Mouse (Mus musculus) regulatory T cell (primary cell): Measurements from ENCODE around the gene Slc4a10.

Source experiments
- in situ Hi-C: fragments of 300-600 bp; cut with MboI, MseI; formaldehyde crosslinking; loops from one replicate; pipeline ENCODE4 v1.15.1; 2025; ENCODE audit warnings: high pct_unique_total_duplicates

Gene Slc4a10

GRCm38 (mm10) chr2:62346771-62347170 is 300.5 kb downstream of the Slc4a10 start:
- in situ Hi-C loops = no loop called here

- in situ Hi-C loops = no loop called here
Measured at GRCm38 (mm10) chr2:62347762-62348161, 301.5 kb downstream of the Slc4a10 start.

- in situ Hi-C loops = no loop called here
Measured at GRCm38 (mm10) chr2:62352035-62352434, 305.8 kb downstream of the Slc4a10 start.

GRCm38 (mm10) chr2:62355766-62356165 is 309.5 kb downstream of the Slc4a10 start:
- in situ Hi-C loops = no loop called here

GRCm38 (mm10) chr2:62356606-62357005 is 310.3 kb downstream of the Slc4a10 start:
- in situ Hi-C loops = no loop called here

- in situ Hi-C loops = no loop called here
Measured at GRCm38 (mm10) chr2:62357259-62357658, 311.0 kb downstream of the Slc4a10 start.

- in situ Hi-C loops = loop anchor here (10.0 kb wide), 1 partner anchor 1566 kb away; no protein-coding TSS in a partner anchor
Measured at GRCm38 (mm10) chr2:62360872-62361271, 314.6 kb downstream of the Slc4a10 start.

GRCm38 (mm10) chr2:62361514-62361913 is 315.3 kb downstream of the Slc4a10 start:
- in situ Hi-C loops = loop anchor here (10.0 kb wide), 1 partner anchor 1567 kb away; no protein-coding TSS in a partner anchor

- in situ Hi-C loops = loop anchor here (10.0 kb wide), 1 partner anchor 1567 kb away; no protein-coding TSS in a partner anchor
Measured at GRCm38 (mm10) chr2:62362211-62362610, 315.9 kb downstream of the Slc4a10 start.

GRCm38 (mm10) chr2:62363606-62364005 is 317.3 kb downstream of the Slc4a10 start:
- in situ Hi-C loops = loop anchor here (10.0 kb wide), 1 partner anchor 1569 kb away; no protein-coding TSS in a partner anchor

GRCm38 (mm10) chr2:62368349-62369053 is 322.2 kb downstream of the Slc4a10 start:
- in situ Hi-C loops = loop anchor here (10.0 kb wide), 1 partner anchor 1574 kb away; no protein-coding TSS in a partner anchor

GRCm38 (mm10) chr2:62370048-62370447 is 323.8 kb downstream of the Slc4a10 start:
- in situ Hi-C loops = no loop called here

- in situ Hi-C loops = no loop called here
Measured at GRCm38 (mm10) chr2:62373692-62374091, 327.4 kb downstream of the Slc4a10 start.
